ENCODE assay signal across 12 mouse cellular contexts in the genomic region with DNA sequence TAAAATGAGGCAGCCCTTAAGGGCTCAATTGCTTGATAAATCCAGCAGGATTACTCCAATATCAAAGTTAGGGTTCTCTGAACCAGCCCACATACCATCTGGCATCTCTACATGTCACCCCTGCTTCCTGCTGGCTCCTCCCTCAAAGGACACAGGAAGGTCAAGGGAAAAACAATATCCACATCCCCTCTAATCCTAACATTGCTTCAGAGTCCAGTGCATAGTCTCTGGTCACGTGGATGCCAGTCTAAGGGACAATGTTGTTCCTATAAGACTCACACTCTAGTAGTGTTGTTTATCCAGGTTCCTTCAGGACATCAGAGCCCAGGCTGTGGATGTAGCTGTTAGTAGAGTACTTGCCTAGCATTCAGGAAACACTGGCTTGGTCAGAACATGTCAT.
DNase-seq lines count a peak whose midpoint lies in the region; ATAC-seq lines count a peak whose summit lies in the region.
"Had no signal": no experiment of that assay in that cellular context is flagged by ENCODE, and none has a peak within 500 bp of the region (broad histone marks: within the 10 kb centered on the region; RNA-seq: fewer than 3 reads in every experiment).

No protein-coding gene starts in this region.

- H3K4me1 ChIP-seq in brown adipose tissue, adult 24 weeks (ENCODE audit: control insufficient read depth, insufficient read depth, insufficient read length, low read length): peaks cover 7% of the 10 kb centered on the region
- peaks cover 10% of the 10 kb centered on the region for H3K4me1 ChIP-seq in heart, embryonic 15.5 days (replicated peaks)
- no peaks in the 10 kb centered on the region for H3K4me1 ChIP-seq in forebrain, embryonic 11.5 days (replicated peaks; ENCODE audit: control insufficient read depth, insufficient read depth, low read length)
- H3K4me1 ChIP-seq: midbrain, embryonic 10.5 days; neural tube, embryonic 13.5 days had no signal

- WGBS in heart, embryonic 15.5 days: 47% methylated on average over 1 of the region's 1 CpGs
- WGBS in forebrain, embryonic 11.5 days: 54% methylated on average over 1 of the region's 1 CpGs

- no peak overlapping the region for H3K4me3 ChIP-seq in brown adipose tissue, adult 24 weeks (ENCODE audit: insufficient read depth, low read depth, low read length)
- no peak overlapping the region for H3K4me3 ChIP-seq in heart, embryonic 15.5 days
- no peak overlapping the region for H3K4me3 ChIP-seq in forebrain, embryonic 11.5 days (ENCODE audit: low read depth, low read length)
- H3K4me3 ChIP-seq: midbrain, embryonic 10.5 days; neural tube, embryonic 13.5 days had no signal

- no peak overlapping the region for H3K4me2 ChIP-seq in heart, embryonic 15.5 days
- no peak overlapping the region for H3K4me2 ChIP-seq in forebrain, embryonic 11.5 days (ENCODE audit: low read depth, low read length, severe bottlenecking)
- H3K4me2 ChIP-seq: neural tube, embryonic 13.5 days had no signal

- H3K9me3 ChIP-seq in heart, embryonic 15.5 days (replicated peaks): no peaks in the 10 kb centered on the region
- H3K9me3 ChIP-seq in forebrain, embryonic 11.5 days (ENCODE audit: control insufficient read depth, low read length): no peaks in the 10 kb centered on the region
- H3K9me3 ChIP-seq: midbrain, embryonic 10.5 days; neural tube, embryonic 13.5 days had no signal

- H3K27ac ChIP-seq in brown adipose tissue, adult 24 weeks (replicated peaks; ENCODE audit: low read depth, low read length): peak overlapping the region; percentile 99
- peak overlapping the region; percentile 73 for H3K27ac ChIP-seq in heart, embryonic 15.5 days
- no peak overlapping the region for H3K27ac ChIP-seq in forebrain, embryonic 11.5 days (ENCODE audit: low read depth, low read length)
- H3K27ac ChIP-seq: midbrain, embryonic 10.5 days; neural tube, embryonic 13.5 days had no signal

- H3K9ac ChIP-seq in heart, embryonic 15.5 days: no peak overlapping the region
- H3K9ac ChIP-seq in forebrain, embryonic 11.5 days (ENCODE audit: low read length): no peak overlapping the region
- H3K9ac ChIP-seq: neural tube, embryonic 13.5 days had no signal

- H3K36me3 ChIP-seq in heart, embryonic 15.5 days: no peaks in the 10 kb centered on the region
- no peaks in the 10 kb centered on the region for H3K36me3 ChIP-seq in forebrain, embryonic 11.5 days (ENCODE audit: control insufficient read depth, insufficient read depth, low read length)
- H3K36me3 ChIP-seq: midbrain, embryonic 10.5 days; neural tube, embryonic 13.5 days had no signal

- intact Hi-C loops in heart, postnatal 14 days (cut with DNase I): loop anchor here (5.0 kb wide), 1 partner anchor 166 kb away; no protein-coding TSS in a partner anchor

- peak; percentile 97 for DNase-seq in heart, adult 11 months
- no peak for DNase-seq in heart, postnatal 14 days
- DNase-seq in kidney, postnatal 14 days: peak; percentile 39
- DNase-seq in T-cell, adult 2 months (ENCODE audit: low spot score): no peak
- no peak for DNase-seq in forebrain, embryonic 11.5 days (ENCODE audit: low spot score)
- DNase-seq: gastrocnemius, postnatal 14 days; right cerebral cortex, postnatal 25 days had no signal

- no peak; the same call in 1 of the 2 replicates for ATAC-seq in heart, embryonic 15.5 days (replicated peaks; ENCODE audit: insufficient number of reproducible peaks, insufficient read depth, low FRiP score, low read depth)
- ATAC-seq in forebrain, embryonic 11.5 days (replicated peaks; ENCODE audit: low FRiP score): no peak
- no peak for ATAC-seq in activated CD4-positive, CD25-positive, alpha-beta regulatory T cell, adult 4 months

- no peaks in the 10 kb centered on the region for H3K27me3 ChIP-seq in heart, embryonic 15.5 days
- H3K27me3 ChIP-seq in forebrain, embryonic 11.5 days (ENCODE audit: control insufficient read depth, insufficient read depth, low read length): no peaks in the 10 kb centered on the region
- H3K27me3 ChIP-seq: neural tube, embryonic 13.5 days had no signal

Comparison
In these comparisons a context has a peak if more than half of its experiments do, and no peak if none do; other contexts are left out.
1. DNase-seq: peak in heart, adult 11 months (single experiment) and kidney, postnatal 14 days (single experiment); none in heart, postnatal 14 days (0 of 2), T-cell, adult 2 months (single experiment) and forebrain, embryonic 11.5 days (single experiment).